Mouse (Mus musculus) hindbrain, embryonic 12.5 days (tissue): ENCODE measurements around the gene Vwa2. TPM values are rescaled to one million over a fixed set of nuclear protein-coding genes. Genes with fewer than 3 reads are reported as not detected.

Source experiments
- ATAC-seq: fragments of 200-750 bp; cut with Nextera tagmentation; 2 replicates; pipeline ENCODE4 v1.8.0; 2017; ENCODE audit warnings: moderate TSS enrichment; ENCODE audit not compliant: low FRiP score
- H3K27ac ChIP-seq: fragments of 300-500 bp; sonication (generic); 2 replicates; pipeline ENCODE4 v1.5.1; 2016; ENCODE audit warnings: mild to moderate bottlenecking
- H3K27me3 ChIP-seq: fragments of 300-500 bp; sonication (generic); 2 replicates; pipeline ENCODE4 v1.6.1; 2016; ENCODE audit warnings: mild to moderate bottlenecking
- H3K36me3 ChIP-seq: fragments of 300-500 bp; sonication (generic); 2 replicates; pipeline ENCODE4 v1.6.1; 2016; ENCODE audit warnings: mild to moderate bottlenecking
- H3K4me1 ChIP-seq: fragments of 300-500 bp; sonication (generic); 2 replicates; pipeline ENCODE4 v1.6.1; 2016
- H3K4me2 ChIP-seq: fragments of 300-500 bp; sonication (generic); replicated peaks from 2 replicates; pipeline ENCODE4 v1.6.1; 2016; ENCODE audit warnings: mild to moderate bottlenecking
- H3K4me3 ChIP-seq: fragments of 300-500 bp; sonication (generic); 2 replicates; pipeline ENCODE4 v1.5.1; 2016; ENCODE audit warnings: mild to moderate bottlenecking
- H3K9ac ChIP-seq: fragments of 300-500 bp; sonication (generic); 2 replicates; pipeline ENCODE4 v1.6.1; 2016; ENCODE audit warnings: mild to moderate bottlenecking, moderate library complexity
- H3K9me3 ChIP-seq: fragments of 300-500 bp; sonication (generic); replicated peaks from 2 replicates; pipeline ENCODE4 v1.6.1; 2016; ENCODE audit warnings: mild to moderate bottlenecking
- WGBS: fragments of 180-500 bp; shearing (Covaris S2); methylation state at CpG from one replicate; pipeline ENCODE4 v1.1.7; 2016; 5-methylcytosine and 5-hydroxymethylcytosine counted together
- polyA plus RNA-seq: library from polyadenylated mRNA; unstranded; fragments of >200 nt; fragmentation: Nextera tagmentation; extraction: Ambion mirVana; gene quantifications from 2 replicates; pipeline ENCODE4 v1.2.1, GENCODE M21; 2016

The Vwa2 gene
- polyA plus RNA-seq, 1 experiment from 2014 or later: 3.0 TPM

- no peaks in the 10 kb centered on the region for H3K9me3 ChIP-seq
- no peak for ATAC-seq
These were observed 36.5 kb downstream of the Vwa2 start for GRCm38 (mm10) chr19:56910561-56910960.

GRCm38 (mm10) chr19:56913761-56914160, 39.7 kb downstream of the Vwa2 start:
- Histone ChIP-seq H3K4me3 (no peak overlapping the region), H3K4me2 (no peak overlapping the region), H3K9me3 (no peaks in the 10 kb centered on the region), H3K27ac (no peak overlapping the region), H3K9ac (no peak overlapping the region), H3K4me1 (no peaks in the 10 kb centered on the region), H3K27me3 (no peaks in the 10 kb centered on the region), H3K36me3 (no peaks in the 10 kb centered on the region)
- no peak for ATAC-seq
- WGBS: 81% methylated on average over 4 of the region's 4 CpGs

More at GRCm38 (mm10) chr19:56910561-56910960, 36.5 kb downstream of the Vwa2 start:
- Histone ChIP-seq H3K36me3 (no peaks in the 10 kb centered on the region), H3K27me3 (no peaks in the 10 kb centered on the region), H3K4me1 (no peaks in the 10 kb centered on the region), H3K4me2 (no peak overlapping the region), H3K4me3 (no peak overlapping the region), H3K27ac (no peak overlapping the region), H3K9ac (no peak overlapping the region)
- WGBS: 61% methylated on average over 11 of the region's 11 CpGs

GRCm38 (mm10) chr19:56914658-56915057, 40.6 kb downstream of the Vwa2 start:
- Histone ChIP-seq H3K27me3 (no peaks in the 10 kb centered on the region), H3K4me1 (no peaks in the 10 kb centered on the region), H3K4me3 (no peak overlapping the region), H3K9me3 (no peaks in the 10 kb centered on the region), H3K27ac (no peak overlapping the region), H3K9ac (no peak overlapping the region), H3K4me2 (no peak overlapping the region), H3K36me3 (no peaks in the 10 kb centered on the region)
- ATAC-seq: no peak
- WGBS: 93% methylated on average over 3 of the region's 3 CpGs

- 55% methylated on average over 6 of the region's 6 CpGs for WGBS
- H3K4me3 ChIP-seq: no peak overlapping the region
- no peaks in the 10 kb centered on the region for H3K27me3 ChIP-seq
- H3K27ac ChIP-seq: no peak overlapping the region
- H3K36me3 ChIP-seq: no peaks in the 10 kb centered on the region
- no peaks in the 10 kb centered on the region for H3K9me3 ChIP-seq
- H3K4me1 ChIP-seq: no peaks in the 10 kb centered on the region
- no peak overlapping the region for H3K4me2 ChIP-seq
- no peak for ATAC-seq
- no peak overlapping the region for H3K9ac ChIP-seq
These were observed 41.0 kb downstream of the Vwa2 start for GRCm38 (mm10) chr19:56915084-56915483.

- no peaks in the 10 kb centered on the region for H3K4me1 ChIP-seq
- no peak overlapping the region for H3K4me3 ChIP-seq
- ATAC-seq: peak; percentile 50; the same call in 1 of the 2 replicates
- no peak overlapping the region for H3K27ac ChIP-seq
- 25% methylated on average over 7 of the region's 7 CpGs for WGBS
- H3K27me3 ChIP-seq: no peaks in the 10 kb centered on the region
- H3K36me3 ChIP-seq: no peaks in the 10 kb centered on the region
- H3K9ac ChIP-seq: no peak overlapping the region
- H3K4me2 ChIP-seq: no peak overlapping the region
- no peaks in the 10 kb centered on the region for H3K9me3 ChIP-seq
These were observed 45.6 kb downstream of the Vwa2 start for GRCm38 (mm10) chr19:56919628-56920027.

- Histone ChIP-seq H3K9ac (no peak overlapping the region), H3K27me3 (no peaks in the 10 kb centered on the region), H3K27ac (no peak overlapping the region), H3K4me3 (no peak overlapping the region), H3K9me3 (no peaks in the 10 kb centered on the region), H3K4me2 (no peak overlapping the region), H3K36me3 (no peaks in the 10 kb centered on the region), H3K4me1 (no peaks in the 10 kb centered on the region)
- WGBS: 93% methylated on average over 13 of the region's 13 CpGs
- ATAC-seq: no peak
These were observed 46.2 kb downstream of the Vwa2 start for GRCm38 (mm10) chr19:56920232-56920631.

- WGBS: 71% methylated on average over 5 of the region's 5 CpGs
- Histone ChIP-seq H3K9ac (no peak overlapping the region), H3K27ac (no peak overlapping the region), H3K4me2 (no peak overlapping the region), H3K36me3 (no peaks in the 10 kb centered on the region), H3K4me3 (no peak overlapping the region), H3K27me3 (no peaks in the 10 kb centered on the region), H3K4me1 (no peaks in the 10 kb centered on the region), H3K9me3 (no peaks in the 10 kb centered on the region)
- no peak for ATAC-seq
These were observed 47.7 kb downstream of the Vwa2 start for GRCm38 (mm10) chr19:56921744-56922143.

- no peak overlapping the region for H3K4me3 ChIP-seq
- no peaks in the 10 kb centered on the region for H3K4me1 ChIP-seq
- no peak overlapping the region for H3K9ac ChIP-seq
- no peaks in the 10 kb centered on the region for H3K27me3 ChIP-seq
- 81% methylated on average over 3 of the region's 3 CpGs for WGBS
- H3K9me3 ChIP-seq: no peaks in the 10 kb centered on the region
- H3K36me3 ChIP-seq: no peaks in the 10 kb centered on the region
- H3K4me2 ChIP-seq: no peak overlapping the region
- no peak overlapping the region for H3K27ac ChIP-seq
- no peak for ATAC-seq
These were observed 55.3 kb downstream of the Vwa2 start for GRCm38 (mm10) chr19:56929392-56929791.

GRCm38 (mm10) chr19:56930029-56930428, 56.0 kb downstream of the Vwa2 start:
- Histone ChIP-seq H3K27ac (no peak overlapping the region), H3K4me2 (no peak overlapping the region), H3K36me3 (no peaks in the 10 kb centered on the region), H3K4me1 (no peaks in the 10 kb centered on the region), H3K9me3 (no peaks in the 10 kb centered on the region), H3K27me3 (no peaks in the 10 kb centered on the region), H3K9ac (no peak overlapping the region), H3K4me3 (no peak overlapping the region)
- WGBS: 80% methylated on average over 9 of the region's 9 CpGs
- no peak for ATAC-seq

GRCm38 (mm10) chr19:56933800-56934199, 59.8 kb downstream of the Vwa2 start:
- 77% methylated on average over 3 of the region's 3 CpGs for WGBS
- ATAC-seq: no peak
- no peak overlapping the region for H3K9ac ChIP-seq
- H3K27ac ChIP-seq: no peak overlapping the region
- H3K4me3 ChIP-seq: no peak overlapping the region
- H3K27me3 ChIP-seq: no peaks in the 10 kb centered on the region
- no peaks in the 10 kb centered on the region for H3K36me3 ChIP-seq
- no peak overlapping the region for H3K4me2 ChIP-seq
- no peaks in the 10 kb centered on the region for H3K9me3 ChIP-seq
- H3K4me1 ChIP-seq: no peaks in the 10 kb centered on the region

GRCm38 (mm10) chr19:56935111-56935510, 61.1 kb downstream of the Vwa2 start:
- H3K36me3 ChIP-seq: no peaks in the 10 kb centered on the region
- WGBS: 87% methylated on average over 6 of the region's 6 CpGs

GRCm38 (mm10) chr19:56935777-56936176, 61.7 kb downstream of the Vwa2 start:
- Histone ChIP-seq H3K9me3 (no peaks in the 10 kb centered on the region), H3K27me3 (no peaks in the 10 kb centered on the region), H3K9ac (no peak overlapping the region), H3K4me3 (no peak overlapping the region), H3K4me2 (no peak overlapping the region), H3K4me1 (0 out of 2 replicates have a peak, but pooled peaks cover 4% of the 10 kb centered on the region), H3K27ac (no peak overlapping the region), H3K36me3 (no peaks in the 10 kb centered on the region)
- 88% methylated on average over 7 of the region's 7 CpGs for WGBS
- ATAC-seq: no peak

More at GRCm38 (mm10) chr19:56935111-56935510, 61.1 kb downstream of the Vwa2 start:
- Histone ChIP-seq H3K27me3 (no peaks in the 10 kb centered on the region), H3K27ac (no peak overlapping the region), H3K9me3 (no peaks in the 10 kb centered on the region), H3K4me3 (no peak overlapping the region), H3K9ac (no peak overlapping the region), H3K4me1 (0 out of 2 replicates have a peak, but pooled peaks cover 4% of the 10 kb centered on the region), H3K4me2 (no peak overlapping the region)
- ATAC-seq: no peak

- no peak for ATAC-seq
- no peak overlapping the region for H3K27ac ChIP-seq
- no peaks in the 10 kb centered on the region for H3K36me3 ChIP-seq
- H3K4me2 ChIP-seq: no peak overlapping the region
- H3K27me3 ChIP-seq: no peaks in the 10 kb centered on the region
- H3K4me1 ChIP-seq: 0 out of 2 replicates have a peak, but pooled peaks cover 4% of the 10 kb centered on the region
- no peak overlapping the region for H3K4me3 ChIP-seq
- H3K9me3 ChIP-seq: no peaks in the 10 kb centered on the region
- 96% methylated on average over 8 of the region's 8 CpGs for WGBS
- H3K9ac ChIP-seq: no peak overlapping the region
These were observed 62.2 kb downstream of the Vwa2 start for GRCm38 (mm10) chr19:56936253-56936652.
